Mouse (Mus musculus): ENCODE measurements around the gene Lamtor2.
A peak's percentile ranks its signal among the peaks of the same experiment; 100 is the strongest.

Lamtor2 gene

DNA sequence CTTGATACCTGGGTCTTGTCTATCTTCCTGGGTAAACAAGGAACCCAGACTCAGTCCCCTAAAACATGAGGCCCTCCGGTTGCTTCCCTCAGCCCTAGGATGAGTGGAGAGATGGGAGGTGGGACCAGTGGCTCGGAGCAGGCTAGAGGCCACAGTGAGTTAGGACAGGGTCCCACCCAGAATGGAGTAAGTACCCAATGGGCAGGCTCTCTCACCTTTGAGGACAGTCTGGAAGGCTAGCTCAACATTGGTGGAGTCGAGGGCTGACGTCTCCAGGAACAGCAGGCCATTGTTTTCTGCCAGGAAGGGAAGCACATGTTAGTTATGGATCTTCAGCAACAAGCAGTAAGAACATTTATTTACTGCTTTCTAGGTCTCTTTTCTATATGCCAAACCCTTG, 10.4 kb downstream of the Lamtor2 start:
- no peak for DNase-seq (ENCODE audit: low spot score in 2 of 2)

DNA sequence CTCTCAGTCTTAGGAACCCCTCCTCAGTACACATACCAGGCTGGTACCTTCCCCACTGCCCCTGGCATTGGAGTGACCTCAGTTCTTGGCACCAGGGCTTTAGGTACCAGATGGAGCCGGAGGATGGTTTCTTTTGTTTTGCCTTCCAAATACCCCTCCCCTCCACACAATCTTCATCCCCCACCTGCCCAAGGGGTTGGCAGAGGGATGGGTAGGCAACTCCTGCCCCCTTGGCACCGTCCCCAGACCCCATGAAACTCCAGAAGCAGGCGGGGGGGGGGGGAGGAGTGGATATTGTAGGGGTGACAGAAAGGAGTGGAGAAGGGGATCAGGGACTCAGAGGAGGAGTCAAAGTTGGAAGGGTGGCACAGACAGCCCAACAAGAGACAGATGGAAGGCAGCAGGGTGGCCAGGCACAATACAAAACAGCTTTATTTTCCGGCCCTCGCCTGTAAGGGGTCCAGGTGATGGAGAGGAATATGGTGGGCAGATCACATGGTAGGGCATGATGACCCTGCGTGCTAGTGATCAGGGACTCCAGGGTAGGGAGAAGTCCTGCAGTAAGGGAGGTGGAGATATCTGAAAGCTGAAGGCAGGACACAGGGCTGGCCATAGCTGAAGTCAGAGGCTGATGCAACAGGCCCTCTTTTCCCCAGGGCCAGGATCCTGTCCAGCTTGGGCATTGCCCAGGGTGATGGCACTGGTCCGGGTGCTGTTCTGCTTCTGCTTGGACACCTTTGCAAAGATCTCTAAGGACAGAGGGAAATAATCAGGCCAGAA, 11.1 kb downstream of the Lamtor2 start:
- DNase-seq (ENCODE audit: low spot score in 2 of 2): no peak

DNA sequence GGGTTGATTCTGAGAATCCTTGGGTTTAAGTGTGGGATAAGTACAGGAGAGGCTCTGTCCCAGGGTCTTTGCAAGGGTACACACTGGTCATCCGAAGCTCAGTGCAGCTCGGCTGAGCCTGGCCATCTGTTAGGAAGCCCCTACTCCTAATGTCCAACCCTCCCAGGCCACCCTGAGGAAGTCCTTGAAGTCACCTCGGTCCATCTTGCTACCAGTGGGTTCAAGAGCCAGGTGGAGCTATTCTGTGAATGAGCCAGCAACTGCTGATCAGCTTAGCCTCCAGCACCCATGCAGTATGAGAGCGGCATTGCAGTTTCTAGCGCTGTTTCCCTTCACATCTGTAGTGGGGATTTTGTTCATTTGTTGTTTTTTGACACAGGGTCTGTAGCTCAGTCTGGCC, 12.8 kb downstream of the Lamtor2 start:
- DNase-seq (ENCODE audit: low spot score in 2 of 2): no peak

DNA sequence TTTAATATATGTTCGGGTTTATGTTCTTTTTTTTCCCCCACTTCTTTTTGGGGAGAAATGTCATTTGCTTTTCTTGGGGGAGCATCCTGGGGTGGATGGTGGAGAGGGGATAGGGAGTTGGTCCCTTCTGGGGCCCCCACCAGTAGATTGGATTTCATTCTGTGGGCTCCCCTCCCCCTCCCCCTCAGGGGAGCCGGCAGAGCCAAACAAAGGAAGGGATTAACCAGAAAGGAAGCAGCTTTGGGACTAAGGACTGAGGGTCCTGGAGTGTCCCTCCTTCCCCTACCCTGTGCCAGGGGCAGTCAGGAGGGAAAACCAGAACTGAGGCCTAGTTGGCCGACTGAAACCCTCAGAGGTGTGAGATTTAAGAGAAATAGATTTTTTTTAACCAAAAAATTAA, 13.5 kb downstream of the Lamtor2 start:
- DNase-seq (ENCODE audit: low spot score in 2 of 2): no peak

DNA sequence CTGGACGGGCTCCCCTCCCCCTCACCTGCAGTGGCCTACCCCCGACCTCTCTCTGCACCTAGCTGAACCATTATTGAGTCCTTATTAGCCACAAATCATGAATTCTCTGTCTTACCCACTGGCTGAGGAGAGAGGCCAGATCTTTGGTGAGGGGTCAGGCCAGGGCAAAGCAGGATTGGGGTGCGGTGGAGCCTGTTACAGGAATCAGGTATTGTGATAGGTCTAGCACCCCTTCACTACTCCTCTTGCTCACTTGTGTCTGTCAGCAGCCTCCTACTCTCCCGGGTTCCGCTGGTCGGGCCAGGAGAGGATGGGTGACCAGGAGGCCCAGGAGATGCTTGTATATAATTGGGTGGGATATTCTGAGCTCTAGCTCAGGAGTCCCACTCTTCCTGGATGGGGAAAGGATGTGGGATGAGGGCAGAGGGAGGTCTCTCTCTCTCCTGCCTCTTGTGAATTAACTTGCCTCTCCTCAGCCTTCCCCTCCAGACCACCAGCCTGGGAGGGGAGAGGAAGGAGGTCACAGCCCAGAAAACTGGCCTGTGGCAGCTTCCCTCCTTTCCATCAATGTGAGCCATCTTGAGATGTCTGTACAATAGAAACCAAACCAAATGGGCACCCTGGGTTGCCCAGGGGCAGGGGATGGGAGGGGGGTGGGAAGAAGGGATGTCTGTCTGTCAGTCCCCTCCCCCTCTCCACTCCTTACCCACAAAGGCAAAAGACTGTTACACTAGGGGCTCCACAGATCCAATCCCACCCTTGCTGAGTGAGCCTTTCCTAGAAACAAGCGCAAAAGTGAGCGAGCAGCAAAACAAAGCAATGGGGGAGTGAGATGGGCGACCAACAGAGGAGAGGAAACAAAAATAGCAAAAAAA, 14.4 kb downstream of the Lamtor2 start:
- DNase-seq (ENCODE audit: low spot score in 2 of 2): no peak

DNA sequence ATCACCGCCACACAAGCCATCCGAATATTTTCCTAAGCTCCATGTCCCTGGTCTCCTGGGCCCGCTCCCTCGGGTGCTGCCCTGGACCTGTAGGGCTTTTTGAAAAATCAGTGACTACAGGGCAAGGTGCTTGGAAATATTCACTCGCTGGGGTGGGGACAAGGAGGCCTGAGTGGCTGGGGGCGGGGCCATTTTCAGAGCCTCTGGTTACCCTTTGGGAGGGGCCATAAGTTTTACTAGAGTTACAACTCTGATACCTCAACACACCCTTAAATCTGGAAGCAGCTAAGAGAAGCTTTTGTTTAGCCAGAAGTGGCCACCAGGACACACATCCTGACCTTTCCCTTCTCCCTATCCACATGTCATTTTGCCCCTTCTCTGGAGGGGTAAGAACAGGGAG, 15.7 kb downstream of the Lamtor2 start:
- no peak for DNase-seq (ENCODE audit: low spot score in 2 of 2)

DNA sequence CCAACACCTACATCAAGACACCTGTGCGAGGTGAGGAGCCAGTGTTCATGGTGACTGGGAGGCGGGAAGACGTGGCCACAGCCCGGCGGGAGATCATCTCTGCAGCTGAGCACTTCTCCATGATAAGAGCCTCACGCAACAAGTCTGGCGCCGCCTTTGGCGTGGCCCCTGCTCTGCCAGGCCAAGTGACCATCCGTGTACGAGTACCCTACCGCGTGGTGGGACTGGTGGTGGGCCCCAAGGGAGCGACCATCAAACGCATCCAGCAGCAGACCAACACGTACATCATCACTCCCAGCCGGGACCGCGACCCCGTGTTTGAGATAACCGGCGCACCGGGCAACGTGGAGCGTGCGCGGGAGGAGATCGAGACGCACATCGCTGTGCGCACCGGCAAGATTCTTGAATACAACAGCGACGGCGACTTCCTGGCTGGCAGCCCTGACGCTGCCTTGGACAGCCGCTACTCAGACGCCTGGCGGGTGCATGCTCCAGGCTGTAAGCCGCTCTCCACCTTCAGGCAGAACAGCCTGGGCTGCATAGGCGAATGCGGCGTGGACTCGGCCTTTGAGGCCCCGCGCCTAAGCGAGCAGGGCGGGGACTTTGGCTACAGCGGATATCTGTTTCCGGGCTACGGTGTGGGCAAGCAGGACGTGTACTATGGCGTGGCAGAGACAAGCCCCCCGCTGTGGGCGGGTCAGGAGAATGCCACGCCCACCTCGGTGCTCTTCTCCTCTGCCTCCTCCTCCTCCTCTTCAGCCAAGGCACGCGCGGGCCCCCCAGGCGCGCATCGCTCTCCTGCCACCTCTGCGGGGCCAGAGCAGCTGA, 16.6 kb downstream of the Lamtor2 start:
- peak; percentile 56 to 66 for DNase-seq (ENCODE audit: low spot score in 2 of 2)

DNA sequence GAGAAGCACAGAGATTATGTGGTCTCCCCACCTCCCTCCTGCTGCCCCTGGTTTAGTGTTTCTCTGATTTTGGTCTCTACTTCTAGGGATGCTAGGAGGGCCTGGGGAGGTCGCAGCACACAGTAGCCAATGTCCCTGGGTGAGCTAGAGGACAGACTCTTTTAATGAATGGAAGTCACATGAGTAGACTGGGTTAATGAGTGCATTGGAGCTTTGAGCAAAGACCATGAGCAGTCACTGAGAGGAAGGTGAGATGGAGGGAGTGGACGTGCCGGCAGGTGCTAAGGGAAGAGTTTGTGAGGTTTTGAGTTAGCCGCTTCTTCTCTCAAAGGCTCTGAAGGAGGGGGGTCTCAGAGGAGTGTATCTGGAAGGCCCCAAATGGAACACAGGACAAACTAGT, 17.3 kb downstream of the Lamtor2 start:
- DNase-seq (ENCODE audit: low spot score in 2 of 2): no peak

DNA sequence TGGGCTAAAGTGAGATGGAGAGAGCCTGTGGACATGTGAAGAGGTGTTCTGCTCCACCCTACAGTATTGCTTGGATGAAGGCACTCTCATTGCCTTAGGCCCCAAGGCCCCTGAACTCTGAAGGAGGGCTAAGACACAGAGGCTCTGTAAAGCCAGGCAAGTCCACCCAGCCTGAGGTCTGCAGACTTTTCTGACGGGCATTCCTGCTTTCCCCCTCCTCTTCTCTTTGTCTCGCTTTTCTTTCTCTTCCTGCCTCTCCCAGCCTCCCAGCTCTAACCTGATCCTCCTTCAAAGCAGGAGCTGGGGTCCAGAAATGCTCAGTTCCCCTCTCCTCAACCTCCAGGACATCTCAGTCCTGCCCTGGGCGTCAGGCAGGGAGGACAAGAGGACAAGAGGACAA, 17.9 kb downstream of the Lamtor2 start:
- DNase-seq (ENCODE audit: low spot score in 2 of 2): no peak

DNA sequence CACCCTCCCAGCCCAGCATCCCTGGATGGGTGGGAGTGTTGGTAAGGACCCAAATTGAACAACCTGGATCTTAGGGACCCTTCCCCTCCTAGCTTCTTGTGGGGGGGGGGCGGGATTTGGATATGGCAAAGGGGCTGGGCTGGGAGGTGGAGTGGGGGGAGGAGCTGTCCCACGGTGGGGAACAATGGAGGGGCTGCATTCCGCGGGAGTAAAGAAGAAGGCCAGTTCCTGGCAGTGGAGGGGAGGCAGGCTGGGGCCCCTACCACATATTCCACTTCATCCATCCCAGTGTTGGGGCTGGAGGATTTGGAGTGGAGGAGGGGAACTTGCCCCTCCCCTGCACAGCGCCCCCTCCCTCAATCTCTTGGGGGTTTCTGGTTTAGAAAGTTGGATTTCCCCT, 19.2 kb downstream of the Lamtor2 start:
- no peak for DNase-seq (ENCODE audit: low spot score in 2 of 2)

DNA sequence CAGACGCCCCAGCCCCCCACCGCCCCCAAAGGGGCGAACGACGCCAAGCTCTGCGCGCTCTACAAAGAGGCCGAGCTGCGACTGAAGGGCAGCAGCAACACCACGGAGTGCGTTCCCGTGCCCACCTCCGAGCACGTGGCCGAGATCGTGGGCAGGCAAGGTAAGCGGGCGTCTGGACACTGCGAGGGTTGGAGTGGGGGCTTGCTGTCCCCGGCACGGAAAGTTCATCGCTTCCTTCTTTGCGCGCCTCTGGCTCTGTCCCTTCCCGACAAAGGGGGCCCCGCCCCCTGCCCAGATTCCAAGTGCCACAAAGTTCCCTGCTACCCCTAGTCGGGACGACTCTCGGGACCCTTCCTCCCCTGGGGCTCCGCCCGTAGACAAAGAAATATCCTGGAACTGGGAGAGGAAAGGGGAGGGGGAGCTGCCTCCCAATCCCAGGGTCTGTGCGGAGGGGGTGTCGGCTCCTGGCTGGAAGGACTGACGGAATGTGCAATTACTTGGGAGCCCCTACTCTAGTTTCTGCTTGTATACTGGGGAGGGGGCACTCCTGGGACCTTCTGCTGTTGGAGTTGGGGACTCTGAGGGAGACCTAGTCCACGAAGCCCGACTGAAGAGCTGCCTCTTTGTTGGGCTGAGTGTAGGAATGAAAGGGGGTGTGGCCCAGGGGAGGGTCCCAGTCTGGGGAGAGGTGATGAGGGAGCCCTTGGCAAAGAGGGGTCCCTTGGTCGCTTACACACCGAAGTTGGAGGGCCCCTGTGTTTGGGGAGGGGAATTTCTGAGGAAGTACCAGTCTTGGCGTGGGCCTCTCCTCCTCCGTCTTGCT, 20.0 kb downstream of the Lamtor2 start:
- DNase-seq (ENCODE audit: low spot score in 2 of 2): peak in 1 of 2 experiments; percentile 42

DNA sequence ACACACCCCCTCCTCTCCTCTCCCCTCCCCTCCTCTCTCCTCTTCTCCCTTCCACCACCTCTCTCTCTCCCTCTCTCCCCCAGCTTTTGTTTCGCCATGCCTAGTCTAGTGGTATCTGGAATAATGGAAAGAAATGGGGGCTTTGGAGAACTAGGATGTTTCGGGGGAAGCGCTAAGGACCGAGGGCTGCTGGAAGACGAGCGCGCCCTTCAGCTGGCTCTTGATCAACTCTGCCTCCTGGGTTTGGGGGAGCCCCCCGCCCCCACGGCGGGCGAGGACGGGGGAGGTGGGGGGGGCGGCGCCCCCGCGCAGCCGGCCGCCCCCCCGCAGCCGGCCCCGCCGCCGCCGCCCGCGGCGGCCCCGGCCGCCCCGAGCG, 20.6 kb downstream of the Lamtor2 start, which contains the start of gene Mex3a:
TSS of gene Mex3a (plus strand) at position 97 of the 376 bp plus-strand sequence.
- DNase-seq (ENCODE audit: low spot score in 2 of 2): no peak

DNA sequence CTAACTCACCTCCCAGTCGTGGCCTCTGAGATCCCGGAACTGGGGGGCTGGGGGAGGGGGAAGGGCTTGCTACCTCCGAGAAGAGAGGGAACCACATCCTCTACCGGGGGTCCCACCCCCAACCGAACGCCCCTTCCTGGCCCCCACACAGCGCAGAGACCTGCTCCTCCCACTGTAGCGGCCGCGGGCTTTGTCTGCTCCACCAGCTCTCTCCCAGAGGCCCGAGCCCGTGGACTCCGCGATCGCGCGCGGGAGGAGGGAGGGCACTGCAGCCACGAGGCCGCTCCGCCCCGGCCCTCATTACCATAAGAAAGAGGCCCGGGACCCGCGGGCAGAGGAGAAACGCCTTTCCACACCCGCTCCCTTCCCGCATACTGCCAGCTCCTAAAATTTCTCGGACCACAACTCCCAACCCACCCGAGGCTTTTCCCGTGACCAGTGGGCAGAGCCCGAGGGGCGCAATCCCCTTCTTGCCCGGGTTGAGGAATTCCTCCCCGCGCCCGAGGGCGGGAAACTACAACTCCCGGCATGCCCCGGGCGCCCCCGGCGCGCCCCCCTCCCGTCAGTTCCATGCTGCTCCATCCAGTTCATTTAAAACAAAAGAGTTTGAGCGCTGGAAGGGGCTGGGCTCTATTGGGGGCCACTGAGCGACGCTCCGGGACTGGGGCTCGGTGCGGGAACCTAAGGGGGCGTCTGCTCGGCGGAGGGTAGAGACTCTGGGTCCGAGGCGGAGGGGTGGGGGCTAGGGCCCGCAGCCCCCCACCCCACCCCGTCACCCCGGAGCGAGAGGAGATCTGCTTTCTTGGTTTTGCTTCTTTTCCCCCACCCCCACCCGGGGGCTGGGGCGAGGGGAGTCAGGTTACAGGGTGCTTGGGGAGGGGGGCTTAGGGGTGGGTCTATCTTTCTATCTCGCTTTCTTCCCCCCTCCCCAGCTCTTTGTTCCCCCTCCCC, 21.3 kb downstream of the Lamtor2 start:
- DNase-seq (ENCODE audit: low spot score in 2 of 2): peak; percentile 86 to 90

DNA sequence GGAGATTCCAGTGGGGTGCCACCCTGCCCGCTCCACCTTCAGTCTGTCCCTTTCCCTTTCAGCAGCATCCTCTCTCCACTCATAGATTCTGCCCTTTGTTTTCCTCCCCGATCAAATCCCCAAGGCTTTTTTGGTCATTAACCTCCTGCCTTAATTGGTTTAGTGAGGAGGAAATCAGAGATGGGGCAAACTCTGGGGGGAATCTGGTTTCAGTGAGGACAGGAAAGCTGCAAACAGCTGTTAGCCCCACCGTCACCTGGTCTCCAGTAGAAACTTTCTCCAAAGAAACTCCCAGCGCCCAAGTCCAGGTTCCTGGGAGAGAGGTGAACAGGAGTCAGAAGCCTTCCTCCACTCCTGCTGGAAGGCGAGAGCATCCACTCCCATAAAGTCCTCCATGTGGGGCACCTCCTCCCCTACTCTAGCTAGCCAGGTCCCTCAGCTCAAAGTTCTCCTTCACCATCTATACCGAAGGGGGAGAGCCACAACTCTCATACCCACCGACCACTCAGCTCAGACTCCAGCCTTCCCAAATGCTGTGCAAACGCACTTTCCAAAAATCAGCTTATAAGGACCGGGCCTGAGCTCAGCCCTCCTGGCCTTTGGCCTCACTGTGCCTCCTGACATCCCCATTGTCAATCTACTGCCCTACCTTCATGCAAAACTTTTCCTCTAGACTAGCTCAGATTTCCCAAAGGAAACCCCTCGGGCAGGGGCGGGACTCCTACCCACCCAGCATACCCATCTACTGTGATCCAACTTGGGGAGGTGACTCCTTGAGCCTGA, 22.6 kb downstream of the Lamtor2 start:
- DNase-seq (ENCODE audit: low spot score in 2 of 2): no peak

DNA sequence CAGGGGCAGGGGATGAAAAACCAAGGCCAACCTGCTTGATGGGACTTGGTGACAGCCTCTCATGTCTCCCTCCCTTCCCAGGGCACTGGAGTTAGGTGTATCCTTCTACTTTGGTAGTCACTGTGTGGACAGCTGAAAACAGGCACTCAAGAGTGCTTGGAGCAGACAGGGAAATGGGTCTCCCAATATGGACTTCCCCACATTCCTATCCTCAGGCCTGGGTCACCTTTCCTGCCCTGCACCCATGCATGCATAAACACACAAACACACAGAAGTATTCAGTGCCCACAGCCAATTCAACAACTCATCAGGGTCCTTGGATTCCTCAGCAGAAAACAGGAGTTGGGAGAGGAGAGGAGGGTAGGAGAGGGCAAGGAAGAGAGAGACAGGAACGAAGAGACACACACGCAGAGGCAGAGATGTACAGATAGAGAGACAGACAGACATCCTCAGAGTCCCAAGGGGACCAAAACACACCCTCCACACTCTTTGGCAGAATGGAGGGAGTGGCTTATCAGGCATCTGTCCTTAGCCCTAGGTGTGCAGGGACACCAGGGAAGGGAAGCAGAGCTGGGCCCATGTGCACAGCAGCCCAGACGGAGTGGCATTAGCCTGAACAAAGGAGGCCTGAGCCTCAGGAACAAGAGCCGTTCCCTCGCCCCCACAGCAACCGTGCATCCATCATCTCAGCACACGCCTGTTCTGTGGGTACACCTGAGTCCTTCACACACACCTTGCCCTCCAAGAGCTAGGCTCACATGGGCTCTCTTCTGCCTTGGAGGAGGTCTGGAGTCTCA, 23.5 kb downstream of the Lamtor2 start:
- no peak for DNase-seq (ENCODE audit: low spot score in 2 of 2)

DNA sequence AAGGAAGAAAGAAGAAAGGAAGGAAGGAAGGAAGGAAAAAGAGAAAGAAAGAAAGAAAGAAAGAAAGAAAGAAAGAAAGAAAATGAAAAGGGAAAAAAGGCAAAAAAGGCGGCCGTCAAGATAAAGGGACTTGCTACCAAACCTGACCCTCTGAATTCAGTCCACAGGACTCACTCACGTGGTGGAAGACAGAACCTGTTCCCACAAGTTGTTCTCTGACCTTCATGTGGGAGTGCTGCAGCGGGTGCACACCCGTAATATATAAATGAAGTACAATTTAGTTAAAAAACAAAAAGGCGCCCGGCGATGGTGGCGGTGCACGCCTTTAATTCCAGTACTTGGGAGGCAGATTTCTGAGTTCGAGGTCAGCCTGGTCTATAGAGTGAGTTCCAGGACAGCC, 24.2 kb downstream of the Lamtor2 start:
- no peak for DNase-seq (ENCODE audit: low spot score in 2 of 2)

DNA sequence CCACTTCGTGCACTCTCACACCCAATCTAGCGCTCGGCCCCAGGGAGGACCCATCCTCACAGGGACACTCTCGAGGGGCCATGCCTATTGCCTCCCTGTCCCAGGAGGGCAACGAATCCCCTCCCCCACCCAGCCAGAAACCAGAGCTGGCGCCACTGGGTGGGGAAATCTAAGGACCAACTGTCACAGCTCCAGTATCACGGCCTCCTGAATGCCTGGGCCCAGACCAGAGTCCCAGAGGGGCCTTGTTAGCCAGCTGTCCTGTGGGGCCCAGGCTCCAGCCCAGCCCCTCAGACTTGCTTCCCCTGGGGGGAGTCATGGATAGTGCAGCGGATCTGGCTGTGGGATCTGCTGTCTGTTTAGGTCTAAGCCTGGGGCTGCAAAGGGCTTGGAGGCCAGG, 25.3 kb downstream of the Lamtor2 start:
- no peak for DNase-seq (ENCODE audit: low spot score in 2 of 2)
